Mouse (Mus musculus): ENCODE measurements around the gene Arhgap4. TPM values are rescaled to one million over a fixed set of nuclear protein-coding genes. Genes with fewer than 3 reads are reported as not detected.

Arhgap4 gene
- polyA plus RNA-seq, 1 experiment: 1.1 TPM

GRCm38 (mm10) chrX:73881036-73881427, 40.6 kb downstream of the Arhgap4 start:
- no peak for TF ChIP-seq GATA1 (IDR thresholded peaks at IDR 0.05; ENCODE audit: low read length)

GRCm38 (mm10) chrX:73880194-73881035, 41.3 kb downstream of the Arhgap4 start:
- no peak for TF ChIP-seq GATA1 (IDR thresholded peaks at IDR 0.05; ENCODE audit: low read length)

- TF ChIP-seq GATA1 (IDR thresholded peaks at IDR 0.05; ENCODE audit: low read length): no peak
Observed at GRCm38 (mm10) chrX:73877014-73877413, 44.7 kb downstream of the Arhgap4 start.

DNA sequence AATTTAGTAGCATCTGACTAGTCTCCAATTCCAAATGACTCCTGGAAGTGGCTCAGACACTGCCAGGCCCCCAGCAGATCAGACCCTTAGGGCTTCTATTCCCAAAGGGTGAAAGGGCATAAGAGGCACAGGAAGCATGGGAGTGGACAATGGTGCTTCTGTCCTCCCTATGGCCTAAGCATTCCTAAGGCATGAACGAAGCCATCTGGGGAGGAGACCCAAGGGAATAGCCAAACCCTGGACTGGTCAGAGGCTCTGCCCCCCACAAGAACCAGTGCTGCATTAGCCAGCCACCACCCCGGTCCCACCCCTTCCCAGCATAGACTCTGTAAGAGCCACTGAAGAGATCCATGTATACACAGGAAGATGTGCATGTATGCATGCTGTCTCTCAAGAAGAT, 45.8 kb downstream of the Arhgap4 start:
- TF ChIP-seq GATA1 (IDR thresholded peaks at IDR 0.05; ENCODE audit: low read length): no peak

DNA sequence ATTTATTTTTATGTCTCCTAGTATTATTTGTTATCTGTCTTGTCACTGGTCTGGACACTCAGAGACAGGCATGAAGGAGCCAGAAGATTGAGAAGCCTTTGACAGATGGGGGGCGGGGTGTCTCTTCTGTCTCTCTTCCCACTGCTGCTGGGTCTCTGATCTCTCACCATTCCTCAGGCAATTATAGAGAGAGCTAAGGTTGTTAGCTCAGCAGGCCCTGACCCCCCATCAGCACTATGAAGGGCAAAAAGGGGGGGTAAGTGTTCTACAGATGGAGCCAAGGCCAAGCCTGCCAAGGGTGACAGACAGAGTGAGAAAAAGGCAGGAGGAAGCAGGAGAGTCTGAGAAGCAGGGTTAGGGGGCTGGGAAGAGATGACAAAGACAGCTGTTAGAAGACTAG, 49.7 kb downstream of the Arhgap4 start:
- no peak for TF ChIP-seq GATA1 (IDR thresholded peaks at IDR 0.05; ENCODE audit: low read length)

GRCm38 (mm10) chrX:73871474-73871873, 50.2 kb downstream of the Arhgap4 start:
- no peak for TF ChIP-seq GATA1 (IDR thresholded peaks at IDR 0.05; ENCODE audit: low read length)

GRCm38 (mm10) chrX:73869334-73869733, 52.3 kb downstream of the Arhgap4 start:
- TF ChIP-seq GATA1 (IDR thresholded peaks at IDR 0.05; ENCODE audit: low read length): no peak

- TF ChIP-seq GATA1 (IDR thresholded peaks at IDR 0.05; ENCODE audit: low read length): no peak
Observed at GRCm38 (mm10) chrX:73867852-73868251, 53.8 kb downstream of the Arhgap4 start.

DNA sequence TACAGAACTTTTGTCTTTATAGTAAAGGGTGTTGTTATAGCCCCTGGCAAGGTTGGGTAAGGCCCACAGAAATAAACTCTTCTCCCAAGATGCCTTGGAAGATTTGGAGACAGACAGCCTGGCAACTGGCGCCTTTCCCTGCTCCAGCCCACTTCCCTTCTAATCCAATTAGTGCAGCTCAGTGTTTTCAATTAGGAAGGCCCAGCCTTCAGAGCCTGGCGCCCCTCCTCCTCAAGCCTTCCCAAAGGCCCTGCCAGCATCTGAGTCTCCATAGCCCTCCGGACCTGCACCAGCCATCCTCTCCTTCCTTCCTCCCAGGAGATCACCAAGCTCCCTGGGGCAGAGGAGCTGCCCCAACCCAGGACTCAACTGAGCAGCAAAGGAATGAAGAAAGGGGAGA, 54.4 kb downstream of the Arhgap4 start:
- TF ChIP-seq GATA1 (IDR thresholded peaks at IDR 0.05; ENCODE audit: low read length): no peak

DNA sequence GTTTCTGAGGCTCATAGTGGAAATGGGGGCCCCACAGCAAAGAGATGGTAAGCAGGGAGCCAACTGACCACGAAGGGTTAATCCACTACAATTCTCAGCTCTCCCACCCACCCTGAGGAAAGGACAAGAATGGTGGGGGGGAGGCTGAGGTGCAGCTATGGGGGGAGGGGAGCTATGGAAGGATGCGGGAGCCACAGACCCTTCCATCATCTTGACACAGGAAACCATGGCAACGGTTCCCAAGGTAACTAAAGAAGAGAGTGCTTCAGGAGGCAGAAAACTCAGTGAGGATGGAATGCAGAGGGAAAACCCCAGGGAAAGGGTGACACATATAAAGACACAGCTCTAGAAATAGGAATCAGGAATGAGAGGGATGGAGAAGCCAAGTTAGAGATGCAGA, 57.0 kb downstream of the Arhgap4 start:
- TF ChIP-seq GATA1 (IDR thresholded peaks at IDR 0.05; ENCODE audit: low read length): no peak

GRCm38 (mm10) chrX:73855087-73855408, 66.6 kb downstream of the Arhgap4 start:
- no peak for TF ChIP-seq GATA1 (IDR thresholded peaks at IDR 0.05; ENCODE audit: low read length)

- no peak for TF ChIP-seq GATA1 (IDR thresholded peaks at IDR 0.05; ENCODE audit: low read length)
Observed at GRCm38 (mm10) chrX:73854326-73855086, 67.2 kb downstream of the Arhgap4 start.

Other genes starting within 250 kb of the Arhgap4 start
- 4.1 and 4.5 TPM in 2 replicates for gene Slc6a8, start 248.7 kb downstream of the Arhgap4 start, polyA plus RNA-seq (2012)
- 8.6 and 10.7 TPM in 2 replicates for gene Bcap31, start 205.7 kb downstream of the Arhgap4 start, polyA plus RNA-seq (2012)
- gene Abcd1, start 205.3 kb downstream of the Arhgap4 start, polyA plus RNA-seq (2012): 18.2 and 19.9 TPM in 2 replicates
- not detected in 2 replicates for gene Plxnb3, start 164.8 kb downstream of the Arhgap4 start, polyA plus RNA-seq (2012)
- gene Srpk3, start 147.5 kb downstream of the Arhgap4 start, polyA plus RNA-seq (2012): not detected in 2 replicates
- gene Idh3g, start 135.0 kb downstream of the Arhgap4 start, polyA plus RNA-seq (2012): 31.6 and 36.9 TPM in 2 replicates
- gene Ssr4, start 134.8 kb downstream of the Arhgap4 start, polyA plus RNA-seq (2012): 18.1 and 22.8 TPM in 2 replicates
- not detected in 2 replicates for gene Pdzd4, start 96.9 kb downstream of the Arhgap4 start, polyA plus RNA-seq (2012)
- not detected in 2 replicates for gene Avpr2, start 29.8 kb downstream of the Arhgap4 start, polyA plus RNA-seq (2012)
- gene L1cam, start 25.8 kb downstream of the Arhgap4 start, polyA plus RNA-seq (2012): not detected in 2 replicates
- gene Naa10, start 74 bp upstream of the Arhgap4 start, polyA plus RNA-seq (2012): 198 and 297 TPM in 2 replicates
- gene Renbp, start 9.0 kb upstream of the Arhgap4 start, polyA plus RNA-seq (2012): 30.4 and 144 TPM in 2 replicates
- 168 and 221 TPM in 2 replicates for gene Hcfc1, start 44.5 kb upstream of the Arhgap4 start, polyA plus RNA-seq (2012)
- 306 and 346 TPM in 2 replicates for gene Irak1, start 102.0 kb upstream of the Arhgap4 start, polyA plus RNA-seq (2012)
- not detected in 2 replicates for gene Opn1mw, start 205.6 kb upstream of the Arhgap4 start, polyA plus RNA-seq (2012)
- gene Mecp2, start 213.5 kb upstream of the Arhgap4 start, polyA plus RNA-seq (2012): 45.0 and 52.5 TPM in 2 replicates
- gene Tex28, start 246.0 kb upstream of the Arhgap4 start, polyA plus RNA-seq (2012): not detected in 2 replicates